Mouse (Mus musculus) kidney, embryonic 16.5 days (tissue): ENCODE data around the gene Aff3. TPM values are rescaled to one million over a fixed set of nuclear protein-coding genes. Genes with fewer than 3 reads are reported as not detected.

Experiments used
- ATAC-seq: fragments of 200-750 bp; cut with Nextera tagmentation; 2 replicates; pipeline ENCODE4 v1.8.0; 2017; ENCODE audit warnings: moderate TSS enrichment; ENCODE audit not compliant: low FRiP score, low TSS enrichment
- H3K27ac ChIP-seq: fragments of 300-500 bp; sonication (generic); 2 replicates; pipeline ENCODE4 v1.5.1; 2014; ENCODE audit warnings: low read length
- H3K27me3 ChIP-seq: fragments of 300-500 bp; sonication (generic); 2 replicates; pipeline ENCODE4 v1.6.1; 2014; ENCODE audit warnings: low read length, control low read depth, mixed read lengths; ENCODE audit not compliant: insufficient read depth
- H3K36me3 ChIP-seq: fragments of 300-500 bp; sonication (generic); 2 replicates; pipeline ENCODE4 v1.6.1; 2014; ENCODE audit warnings: low read length, control low read depth, mixed read lengths; ENCODE audit not compliant: insufficient read depth
- H3K4me1 ChIP-seq: fragments of 300-500 bp; sonication (generic); 2 replicates; pipeline ENCODE4 v1.6.1; 2014; ENCODE audit warnings: low read length, control low read depth, mixed read lengths; ENCODE audit not compliant: insufficient read depth
- H3K4me2 ChIP-seq: fragments of 300-500 bp; sonication (generic); replicated peaks from 2 replicates; pipeline ENCODE4 v1.6.1; 2014; ENCODE audit warnings: low read depth, low read length
- H3K4me3 ChIP-seq: fragments of 300-500 bp; sonication (generic); 2 replicates; pipeline ENCODE4 v1.5.1; 2014; ENCODE audit warnings: mild to moderate bottlenecking, low read length
- H3K9ac ChIP-seq: fragments of 300-500 bp; sonication (generic); replicated peaks from 2 replicates; pipeline ENCODE4 v1.6.1; 2014; ENCODE audit warnings: low read length
- H3K9me3 ChIP-seq: fragments of 300-500 bp; sonication (generic); 2 replicates; pipeline ENCODE4 v1.6.1; 2016; ENCODE audit warnings: low read length, control low read depth
- WGBS: fragments of 180-500 bp; shearing (Covaris S2); extraction: QIAGEN DNeasy Blood & Tissue Kit; methylation state at CpG from one replicate; pipeline ENCODE4 v1.1.7; 2014; 5-methylcytosine and 5-hydroxymethylcytosine counted together
- polyA plus RNA-seq: library from polyadenylated mRNA; unstranded; fragments of >200 nt; fragmentation: Nextera tagmentation; extraction: Ambion mirVana; gene quantifications from 2 replicates; pipeline ENCODE4 v1.2.1, GENCODE M21; 2015

The Aff3 gene
- polyA plus RNA-seq, 1 experiment from 2014 or later = 4.0 TPM

- no peak for ATAC-seq
- Histone ChIP-seq H3K4me2 (no peak overlapping the region), H3K9ac (no peak overlapping the region), H3K36me3 (no peaks in the 10 kb centered on the region), H3K27ac (no peak overlapping the region), H3K4me3 (no peak overlapping the region), H3K9me3 (no peaks in the 10 kb centered on the region), H3K4me1 (peaks cover 29% of the 10 kb centered on the region), H3K27me3 (no peaks in the 10 kb centered on the region)
- WGBS = 36% methylated on average over 7 of the region's 7 CpGs
Measured at GRCm38 (mm10) chr1:38237027-38237787, 427.5 kb downstream of the Aff3 start.

GRCm38 (mm10) chr1:38233121-38233520 lies 431.6 kb downstream of the Aff3 start:
- no peak overlapping the region for H3K9ac ChIP-seq
- H3K4me2 ChIP-seq = no peak overlapping the region
- H3K9me3 ChIP-seq = no peaks in the 10 kb centered on the region
- no peak for ATAC-seq
- H3K4me1 ChIP-seq = peaks cover 23% of the 10 kb centered on the region
- no peak overlapping the region for H3K4me3 ChIP-seq
- H3K36me3 ChIP-seq = no peaks in the 10 kb centered on the region
- 0 out of 2 replicates have a peak overlapping the region, but pooled peaks have one; percentile 40 for H3K27ac ChIP-seq
- no peaks in the 10 kb centered on the region for H3K27me3 ChIP-seq
- WGBS = 82% methylated on average over 5 of the region's 5 CpGs

DNA sequence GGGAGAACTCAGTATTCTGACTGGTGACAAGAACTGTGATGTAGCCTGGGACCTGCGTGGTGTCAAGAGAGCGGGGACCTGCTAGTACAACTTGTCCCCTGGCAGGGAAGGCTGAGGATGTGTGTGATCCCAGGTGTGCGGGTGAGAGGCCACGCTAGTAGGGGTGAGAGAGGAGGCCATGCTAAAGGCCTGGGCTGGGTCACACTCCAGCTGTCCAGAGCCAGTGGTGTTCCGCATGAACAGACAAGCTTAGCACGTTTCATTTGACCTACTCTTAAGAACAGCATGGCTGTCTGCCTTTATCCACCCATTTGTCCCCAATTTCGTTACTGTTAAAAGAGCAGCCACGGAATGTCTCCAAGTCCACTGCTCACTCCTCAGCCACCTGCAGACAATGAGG lies 434.7 kb downstream of the Aff3 start:
- peak; percentile 82 for ATAC-seq
- no peak overlapping the region for H3K4me3 ChIP-seq
- 60% methylated on average over 8 of the region's 8 CpGs for WGBS

DNA sequence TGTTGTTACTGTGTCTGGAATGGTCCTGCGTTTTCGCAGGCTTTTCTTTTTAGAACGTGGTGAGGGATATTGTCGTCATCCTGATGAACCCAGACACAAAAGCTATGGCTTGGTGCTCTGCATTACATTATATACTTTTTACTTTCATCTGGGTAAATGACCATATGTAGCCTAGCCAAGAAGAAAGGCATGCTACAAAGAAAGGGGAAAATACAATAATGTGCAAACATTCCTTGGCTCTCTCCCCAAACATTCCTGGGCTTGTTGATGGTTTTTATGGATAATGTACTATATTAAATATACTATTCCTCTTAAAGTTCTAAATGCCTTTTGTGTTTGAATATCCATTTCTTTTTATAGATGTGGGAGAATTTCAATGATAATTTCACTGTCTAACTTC lies 435.9 kb downstream of the Aff3 start:
- Histone ChIP-seq H3K9me3 (peaks cover 19% of the 10 kb centered on the region), H3K27ac (no peak overlapping the region), H3K27me3 (no peaks in the 10 kb centered on the region), H3K4me2 (no peak overlapping the region), H3K36me3 (peaks cover 15% of the 10 kb centered on the region; the same call in 1 of the 2 replicates), H3K4me3 (no peak overlapping the region), H3K4me1 (peaks cover 17% of the 10 kb centered on the region), H3K9ac (no peak overlapping the region)
- no peak for ATAC-seq
- WGBS = 89% methylated on average over 4 of the region's 4 CpGs

More for the DNA sequence above, 434.7 kb downstream of the Aff3 start:
- Histone ChIP-seq H3K36me3 (peaks cover 4% of the 10 kb centered on the region; the same call in 1 of the 2 replicates), H3K4me1 (peaks cover 20% of the 10 kb centered on the region), H3K27me3 (no peaks in the 10 kb centered on the region), H3K4me2 (no peak overlapping the region), H3K27ac (peak overlapping the region; percentile 7; the same call in 1 of the 2 replicates), H3K9ac (no peak overlapping the region), H3K9me3 (peaks cover 7% of the 10 kb centered on the region)

- 96% methylated on average over 3 of the region's 3 CpGs for WGBS
- Histone ChIP-seq H3K9ac (no peak overlapping the region), H3K36me3 (peaks cover 15% of the 10 kb centered on the region; the same call in 1 of the 2 replicates), H3K27me3 (no peaks in the 10 kb centered on the region), H3K4me3 (no peak overlapping the region), H3K4me2 (no peak overlapping the region), H3K4me1 (peaks cover 7% of the 10 kb centered on the region), H3K27ac (no peak overlapping the region), H3K9me3 (peaks cover 20% of the 10 kb centered on the region)
- no peak for ATAC-seq
Measured at GRCm38 (mm10) chr1:38225166-38225565, 439.6 kb downstream of the Aff3 start.

GRCm38 (mm10) chr1:38222160-38222559 lies 442.6 kb downstream of the Aff3 start:
- ATAC-seq = peak; percentile 42; the same call in 1 of the 2 replicates

GRCm38 (mm10) chr1:38221431-38221830 lies 443.3 kb downstream of the Aff3 start:
- peaks cover 20% of the 10 kb centered on the region for H3K9me3 ChIP-seq
- ATAC-seq = no peak
- no peak overlapping the region for H3K27ac ChIP-seq
- H3K27me3 ChIP-seq = no peaks in the 10 kb centered on the region
- no peak overlapping the region for H3K9ac ChIP-seq
- H3K36me3 ChIP-seq = peaks cover 15% of the 10 kb centered on the region; the same call in 1 of the 2 replicates
- no peak overlapping the region for H3K4me3 ChIP-seq
- WGBS = 68% methylated on average over 8 of the region's 8 CpGs
- H3K4me2 ChIP-seq = no peak overlapping the region
- peaks cover 12% of the 10 kb centered on the region for H3K4me1 ChIP-seq

More at GRCm38 (mm10) chr1:38222160-38222559, 442.6 kb downstream of the Aff3 start:
- no peak overlapping the region for H3K27ac ChIP-seq
- no peak overlapping the region for H3K4me2 ChIP-seq
- peaks cover 15% of the 10 kb centered on the region; the same call in 1 of the 2 replicates for H3K36me3 ChIP-seq
- 97% methylated on average over 1 of the region's 1 CpGs for WGBS
- no peak overlapping the region for H3K9ac ChIP-seq
- peaks cover 20% of the 10 kb centered on the region for H3K9me3 ChIP-seq
- no peaks in the 10 kb centered on the region for H3K27me3 ChIP-seq
- peaks cover 12% of the 10 kb centered on the region for H3K4me1 ChIP-seq
- no peak overlapping the region for H3K4me3 ChIP-seq

DNA sequence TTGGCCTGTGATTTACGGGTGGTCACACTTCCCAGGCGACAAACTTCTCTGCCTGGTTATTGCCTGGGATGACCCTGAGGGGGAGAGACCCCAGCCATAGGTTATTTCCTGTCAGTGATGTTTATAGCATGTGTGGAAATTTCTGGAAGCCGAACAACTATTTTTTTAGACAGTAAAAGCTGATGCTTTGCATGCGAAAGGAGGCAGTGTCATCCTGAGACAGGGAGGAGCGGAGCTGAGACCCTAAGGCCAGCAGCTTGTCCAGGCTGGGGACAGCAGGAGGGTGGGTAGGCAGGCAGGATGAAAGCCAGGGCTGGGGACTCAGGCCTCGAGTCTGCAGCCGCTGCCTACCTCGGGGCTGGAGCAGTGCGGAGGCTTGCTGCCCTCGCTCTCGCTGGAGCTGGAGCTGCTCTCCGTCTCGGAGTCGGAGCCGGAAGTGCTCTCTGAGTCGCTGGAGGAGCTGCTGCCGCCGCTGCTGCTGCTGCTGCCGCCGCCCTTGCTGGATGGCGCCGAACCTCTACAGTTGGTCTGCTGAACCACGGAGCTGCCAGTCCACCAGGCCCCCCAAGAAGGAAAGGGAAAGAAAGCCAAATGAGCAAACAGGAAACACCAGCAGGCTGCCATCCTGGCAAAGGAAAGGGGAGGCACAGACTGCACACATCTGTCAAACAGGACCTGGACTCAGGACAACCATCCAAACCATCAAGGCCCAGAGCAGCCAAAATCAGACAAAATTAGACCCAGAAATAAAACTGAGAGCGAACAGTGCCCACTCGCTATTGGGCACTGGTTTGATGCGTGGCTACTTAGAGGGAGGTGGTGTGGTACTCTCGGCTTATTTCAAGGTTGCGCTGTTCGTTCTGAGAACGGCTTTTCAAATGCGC lies 446.6 kb downstream of the Aff3 start:
- Histone ChIP-seq H3K4me1 (peaks cover 12% of the 10 kb centered on the region), H3K4me2 (peak overlapping the region; percentile 48), H3K36me3 (no peaks in the 10 kb centered on the region), H3K27me3 (no peaks in the 10 kb centered on the region), H3K4me3 (peak overlapping the region; percentile 25), H3K9me3 (no peaks in the 10 kb centered on the region), H3K27ac (peak overlapping the region; percentile 23; the same call in 1 of the 2 replicates), H3K9ac (peak overlapping the region; percentile 44; the same call in 1 of the 2 replicates)
- 34% methylated on average over 30 of the region's 31 CpGs for WGBS
- ATAC-seq = peak; percentile 69

DNA sequence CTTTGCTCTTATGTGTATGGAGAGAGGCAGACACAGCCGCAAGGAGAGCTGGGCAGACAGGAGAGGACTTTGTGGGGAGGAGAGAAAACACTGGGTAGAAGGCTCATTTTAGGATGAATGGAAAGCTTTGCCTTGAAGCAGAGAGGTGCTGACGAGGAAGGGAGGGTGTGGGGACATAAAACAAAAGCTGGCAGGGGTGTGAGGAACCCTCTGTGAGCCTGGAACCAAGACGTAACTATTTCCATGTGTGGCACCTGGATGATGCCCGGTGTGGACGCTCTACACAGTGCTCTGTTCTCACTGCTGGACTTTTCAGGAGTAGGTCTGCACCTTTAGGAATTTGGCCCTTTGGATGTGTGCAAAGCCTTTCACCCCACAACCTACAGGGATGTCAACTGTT lies 447.7 kb downstream of the Aff3 start:
- 78% methylated on average over 5 of the region's 5 CpGs for WGBS
- ATAC-seq = no peak
- no peak overlapping the region for H3K4me3 ChIP-seq
- peaks cover 12% of the 10 kb centered on the region for H3K4me1 ChIP-seq
- no peak overlapping the region for H3K4me2 ChIP-seq
- H3K9ac ChIP-seq = no peak overlapping the region
- no peaks in the 10 kb centered on the region for H3K36me3 ChIP-seq
- H3K9me3 ChIP-seq = no peaks in the 10 kb centered on the region
- H3K27ac ChIP-seq = no peak overlapping the region
- no peaks in the 10 kb centered on the region for H3K27me3 ChIP-seq
